Mouse (Mus musculus): Measurements from ENCODE around the gene Kank3.

GRCm38 (mm10) chr17:33810334-33811141, at the start of gene Kank3:
- TF ChIP-seq CTCF (IDR thresholded peaks at IDR 0.05; ENCODE audit: low read depth) (no peak), EP300 (IDR thresholded peaks at IDR 0.05; ENCODE audit: low read depth) (peak; percentile 30; the same call in 1 of the 2 replicates)

Data from liver, postnatal 0 days (tissue).